Mouse (Mus musculus) hindbrain, postnatal 0 days (tissue): ENCODE data around the gene Agap1. TPM values are rescaled to one million over a fixed set of nuclear protein-coding genes. Genes with fewer than 3 reads are reported as not detected.

Source experiments
- ATAC-seq: fragments of 200-750 bp; cut with Nextera tagmentation; 2 replicates; pipeline ENCODE4 v1.8.0; 2017; ENCODE audit warnings: mild to moderate bottlenecking, moderate TSS enrichment, moderate library complexity
- DNase-seq: peaks from one replicate; pipeline ENCODE4 v3.0.0-alpha.2; 2015; ENCODE audit warnings: low spot score
- H3K27ac ChIP-seq: fragments of 300-500 bp; sonication (generic); 2 replicates; pipeline ENCODE4 v1.5.1; 2014; ENCODE audit warnings: mild to moderate bottlenecking
- H3K27me3 ChIP-seq: fragments of 300-500 bp; sonication (generic); 2 replicates; pipeline ENCODE4 v1.6.1; 2014; ENCODE audit warnings: low read length, mixed read lengths; ENCODE audit not compliant: insufficient read depth
- H3K36me3 ChIP-seq: fragments of 300-500 bp; sonication (generic); 2 replicates; pipeline ENCODE4 v1.6.1; 2014; ENCODE audit warnings: low read length, mixed read lengths; ENCODE audit not compliant: insufficient read depth
- H3K4me1 ChIP-seq: fragments of 300-500 bp; sonication (generic); 2 replicates; pipeline ENCODE4 v1.6.1; 2014; ENCODE audit warnings: antibody characterized with exemption, low read length, mixed read lengths; ENCODE audit not compliant: insufficient read depth
- H3K4me2 ChIP-seq: fragments of 300-500 bp; sonication (generic); 2 replicates; pipeline ENCODE4 v1.6.1; 2014; ENCODE audit warnings: low read depth, mild to moderate bottlenecking, low read length, moderate library complexity, mixed read lengths
- H3K4me3 ChIP-seq: fragments of 300-500 bp; sonication (generic); 2 replicates; pipeline ENCODE4 v1.5.1; 2014; ENCODE audit warnings: low read length
- H3K9ac ChIP-seq: fragments of 300-500 bp; sonication (generic); replicated peaks from 2 replicates; pipeline ENCODE4 v1.6.1; 2014; ENCODE audit warnings: mild to moderate bottlenecking, low read length, moderate library complexity, mixed read lengths
- H3K9me3 ChIP-seq: fragments of 300-500 bp; sonication (generic); 2 replicates; pipeline ENCODE4 v1.6.1; 2016; ENCODE audit warnings: low read length, mixed read lengths
- CTCF ChIP-seq: IDR thresholded peaks from 2 replicates; pipeline ENCODE4 v1.5.1; 2016; ENCODE audit warnings: antibody characterized with exemption, control low read depth, low read depth
- WGBS: fragments of 180-500 bp; shearing (Covaris S2); extraction: QIAGEN DNeasy Blood & Tissue Kit; methylation state at CpG from one replicate; pipeline ENCODE4 v1.1.7; 2014; 5-methylcytosine and 5-hydroxymethylcytosine counted together
- polyA plus RNA-seq: library from polyadenylated mRNA; unstranded; fragments of >200 nt; fragmentation: Nextera tagmentation; extraction: Ambion mirVana; gene quantifications from 2 replicates; pipeline ENCODE4 v1.2.1, GENCODE M21; 2015
- total RNA-seq: library from RNA; depleted of rRNA; stranded (reverse); fragments of >200 nt; gene quantifications from 2 replicates; pipeline ENCODE4 v1.2.3, GENCODE M21; 2014

The Agap1 gene
- total and polyA plus RNA-seq, 2 experiments from 2014 or later: 40.0 to 122 TPM

DNA sequence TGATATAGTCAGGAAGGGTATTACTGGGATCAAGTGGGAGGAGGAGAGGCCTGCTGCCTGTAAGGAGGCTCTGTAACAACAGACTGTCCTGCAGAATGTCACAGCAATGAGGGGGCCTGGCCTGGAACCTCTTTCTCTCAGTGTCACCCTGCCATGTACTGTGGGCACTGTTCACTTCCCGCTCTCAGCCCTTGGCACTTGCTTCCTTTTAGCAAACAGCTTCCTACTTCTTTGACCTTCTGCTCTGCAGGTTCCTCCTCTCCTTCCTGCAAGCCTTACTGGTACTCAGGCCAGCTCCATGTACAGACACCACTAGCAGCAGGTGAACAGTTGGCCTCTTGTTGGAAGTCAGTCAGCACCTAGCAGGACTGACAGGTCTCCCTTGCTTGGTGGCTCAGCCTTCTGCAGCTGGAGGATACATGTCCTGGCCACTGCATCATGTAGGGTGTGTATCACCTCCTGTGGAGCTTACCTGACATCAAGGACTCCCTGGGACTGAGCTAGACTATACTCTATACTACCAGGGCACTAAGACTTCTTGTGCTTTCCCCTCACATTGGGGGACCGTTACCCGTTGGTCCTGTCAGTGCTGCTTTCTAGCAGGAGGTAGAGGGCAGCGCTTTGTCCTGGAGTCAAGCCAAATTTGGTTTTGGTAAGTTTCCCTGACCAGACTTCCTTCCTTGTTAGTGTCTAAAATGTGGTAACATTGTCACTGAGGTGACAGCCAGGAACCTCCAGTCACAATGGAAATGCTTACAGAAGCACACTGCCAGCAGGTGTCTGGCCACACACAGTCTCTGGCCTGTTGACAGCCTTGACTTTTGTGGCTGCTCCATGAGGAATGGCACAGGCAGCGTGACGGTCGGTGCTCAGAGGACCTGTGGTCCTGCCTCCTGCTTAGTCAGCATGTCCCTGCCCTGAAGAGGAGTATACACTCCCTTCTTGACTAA, 120.6 kb downstream of the Agap1 start:
- Histone ChIP-seq H3K9ac (no peak overlapping the region), H3K4me3 (no peak overlapping the region), H3K4me1 (peaks cover 26% of the 10 kb centered on the region), H3K36me3 (no peaks in the 10 kb centered on the region), H3K9me3 (no peaks in the 10 kb centered on the region), H3K4me2 (no peak overlapping the region), H3K27me3 (no peaks in the 10 kb centered on the region), H3K27ac (peak overlapping the region; percentile 97; the same call in 1 of the 2 replicates)
- ATAC-seq (no peak), DNase-seq (peak; percentile 50)
- WGBS: 33% methylated on average over 7 of the region's 7 CpGs
- TF ChIP-seq CTCF: no peak

GRCm38 (mm10) chr1:89576174-89576890, 121.7 kb downstream of the Agap1 start:
- H3K9me3 ChIP-seq: no peaks in the 10 kb centered on the region
- peak overlapping the region; percentile 46 for H3K9ac ChIP-seq
- no peaks in the 10 kb centered on the region for H3K27me3 ChIP-seq
- TF ChIP-seq CTCF: no peak
- 24% methylated on average over 7 of the region's 7 CpGs for WGBS
- no peak for ATAC-seq
- H3K4me2 ChIP-seq: peak overlapping the region; percentile 53
- H3K4me3 ChIP-seq: peak overlapping the region; percentile 22; the same call in 1 of the 2 replicates
- DNase-seq: peak; percentile 43
- no peaks in the 10 kb centered on the region for H3K36me3 ChIP-seq
- H3K4me1 ChIP-seq: peaks cover 24% of the 10 kb centered on the region
- H3K27ac ChIP-seq: peak overlapping the region; percentile 97

- Histone ChIP-seq H3K36me3 (no peaks in the 10 kb centered on the region), H3K4me1 (peaks cover 30% of the 10 kb centered on the region), H3K27ac (peak overlapping the region; percentile 97), H3K27me3 (no peaks in the 10 kb centered on the region), H3K9ac (peak overlapping the region; percentile 46), H3K9me3 (no peaks in the 10 kb centered on the region), H3K4me2 (peak overlapping the region; percentile 53), H3K4me3 (peak overlapping the region; percentile 22)
- 3% methylated on average over 4 of the region's 4 CpGs for WGBS
- 0 out of 2 replicates have a peak, but pooled peaks have one; percentile 2 for TF ChIP-seq CTCF
- ATAC-seq (peak; percentile 68), DNase-seq (peak; percentile 95)
These were observed 122.4 kb downstream of the Agap1 start for GRCm38 (mm10) chr1:89576985-89577384.

DNA sequence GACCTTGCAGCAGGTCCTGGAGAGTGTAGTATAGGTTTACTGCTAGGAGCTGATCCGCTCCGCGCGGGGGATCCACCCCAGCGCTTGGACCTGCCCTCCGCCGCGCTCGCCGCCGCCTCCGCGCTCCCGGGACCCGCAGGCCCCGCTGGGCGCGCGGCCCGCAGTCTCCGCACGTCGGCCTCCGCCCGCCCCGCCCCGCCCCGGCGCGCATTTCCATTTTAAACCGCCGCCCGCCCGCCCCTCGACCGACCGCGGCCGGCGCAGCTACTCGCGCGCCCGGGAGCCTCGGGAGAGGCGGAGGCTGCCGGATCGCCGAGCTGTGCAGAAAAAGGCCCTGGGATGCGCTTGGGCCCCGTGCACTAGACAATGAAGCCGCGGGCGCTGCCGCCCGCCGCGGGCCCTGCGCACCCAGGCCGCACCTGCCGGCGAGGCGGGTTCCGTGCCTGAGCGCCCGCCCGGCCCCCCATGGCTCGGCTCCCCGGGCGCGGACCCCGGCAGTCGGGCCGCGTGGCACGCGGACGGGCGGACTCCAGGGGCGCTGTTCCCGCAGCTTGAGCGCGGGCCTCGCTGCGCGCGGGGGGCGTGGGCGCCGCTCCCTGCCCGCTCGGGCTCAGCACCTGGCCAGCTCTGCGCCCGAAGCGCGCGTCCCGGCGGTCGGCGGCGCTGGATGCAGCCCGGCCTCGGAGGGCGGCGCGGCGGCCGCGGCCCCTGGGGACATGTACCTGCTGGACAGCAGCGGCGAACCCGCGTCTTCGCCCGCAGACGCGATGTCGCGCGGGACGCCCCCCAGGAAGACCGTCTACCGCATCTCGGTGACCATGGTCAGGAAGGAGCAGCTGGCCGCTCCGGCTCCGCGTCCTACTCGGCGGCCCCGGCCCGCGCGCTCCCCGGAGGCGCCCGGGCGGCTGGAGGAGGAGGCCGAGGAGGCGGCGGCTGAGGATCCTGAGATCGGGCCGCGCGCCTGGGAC, 125.7 kb downstream of the Agap1 start:
- WGBS: under 1% methylated on average over 117 of the region's 146 CpGs
- no peak for TF ChIP-seq CTCF
- DNase-seq (peak; percentile 96), ATAC-seq (peak; percentile 78)
- Histone ChIP-seq H3K9me3 (no peaks in the 10 kb centered on the region), H3K4me2 (peak overlapping the region; percentile 82), H3K4me1 (peaks cover 49% of the 10 kb centered on the region), H3K27me3 (no peaks in the 10 kb centered on the region), H3K36me3 (no peaks in the 10 kb centered on the region), H3K9ac (peak overlapping the region; percentile 88), H3K27ac (peak overlapping the region; percentile 92), H3K4me3 (peak overlapping the region; percentile 81)

- Histone ChIP-seq H3K27ac (peak overlapping the region; percentile 92), H3K4me3 (peak overlapping the region; percentile 81), H3K4me1 (peaks cover 40% of the 10 kb centered on the region), H3K9ac (peak overlapping the region; percentile 88), H3K9me3 (no peaks in the 10 kb centered on the region), H3K36me3 (no peaks in the 10 kb centered on the region), H3K4me2 (peak overlapping the region; percentile 82), H3K27me3 (no peaks in the 10 kb centered on the region)
- under 1% methylated on average over 87 of the region's 95 CpGs for WGBS
- DNase-seq (peak; percentile 81), ATAC-seq (peak; percentile 50)
- TF ChIP-seq CTCF: peak; percentile 60
These were observed 126.6 kb downstream of the Agap1 start for GRCm38 (mm10) chr1:89580999-89581765.
